In genomic region chr16:47692103-47692502, GRCm38 (mm10) we compare ENCODE assay signal across 22 mouse cellular contexts.
DNase-seq lines count a peak whose midpoint lies in the region; ATAC-seq lines count a peak whose summit lies in the region.
"Had no signal": no experiment of that assay in that cellular context is flagged by ENCODE, and none has a peak within 500 bp of the region (broad histone marks: within the 10 kb centered on the region; RNA-seq: fewer than 3 reads in every experiment).

No protein-coding gene starts in this region.

- no peak overlapping the region for H3K27ac ChIP-seq in midbrain, embryonic 11.5 days (ENCODE audit: low read depth, low read length)
- H3K27ac ChIP-seq in midbrain, embryonic 13.5 days: no peak overlapping the region
- H3K27ac ChIP-seq in midbrain, embryonic 12.5 days (replicated peaks): no peak overlapping the region
- no peak overlapping the region for H3K27ac ChIP-seq in midbrain, embryonic 16.5 days (ENCODE audit: low read length)

- H3K4me2 ChIP-seq in midbrain, embryonic 11.5 days: no peak overlapping the region
- no peak overlapping the region for H3K4me2 ChIP-seq in midbrain, embryonic 13.5 days (replicated peaks)
- no peak overlapping the region for H3K4me2 ChIP-seq in midbrain, embryonic 12.5 days (replicated peaks)
- no peak overlapping the region for H3K4me2 ChIP-seq in midbrain, embryonic 16.5 days (ENCODE audit: low read length)

- no peaks in the 10 kb centered on the region for H3K4me1 ChIP-seq in midbrain, embryonic 11.5 days (ENCODE audit: control insufficient read depth, insufficient read depth, low read length)
- no peaks in the 10 kb centered on the region for H3K4me1 ChIP-seq in midbrain, embryonic 13.5 days (replicated peaks)
- H3K4me1 ChIP-seq in midbrain, embryonic 12.5 days: no peaks in the 10 kb centered on the region
- no peaks in the 10 kb centered on the region for H3K4me1 ChIP-seq in midbrain, embryonic 16.5 days (ENCODE audit: control insufficient read depth, insufficient read depth, low read length)

- peak; percentile 51; the same call in 1 of the 2 replicates for ATAC-seq in midbrain, embryonic 11.5 days (ENCODE audit: low FRiP score)
- no peak for ATAC-seq in midbrain, embryonic 13.5 days
- ATAC-seq in midbrain, embryonic 12.5 days (ENCODE audit: low FRiP score, low read depth): peak; percentile 53
- no peak for ATAC-seq in midbrain, embryonic 16.5 days
- ATAC-seq: activated CD4-positive, CD25-positive, alpha-beta regulatory T cell, adult 4 months; CD4-positive, CD25-positive, alpha-beta regulatory T cell, adult 4 months; Patski had no signal

- H3K27me3 ChIP-seq in midbrain, embryonic 11.5 days (ENCODE audit: control insufficient read depth, insufficient read depth, low read length): no peaks in the 10 kb centered on the region
- no peaks in the 10 kb centered on the region for H3K27me3 ChIP-seq in midbrain, embryonic 13.5 days
- H3K27me3 ChIP-seq in midbrain, embryonic 12.5 days: no peaks in the 10 kb centered on the region
- H3K27me3 ChIP-seq in midbrain, embryonic 16.5 days (ENCODE audit: control insufficient read depth, insufficient read depth, low read depth, low read length): no peaks in the 10 kb centered on the region
- H3K27me3 ChIP-seq: CH12.LX, Patski had no signal

- no peaks in the 10 kb centered on the region for H3K36me3 ChIP-seq in midbrain, embryonic 11.5 days (ENCODE audit: control insufficient read depth, insufficient read depth, low read length)
- no peaks in the 10 kb centered on the region for H3K36me3 ChIP-seq in midbrain, embryonic 13.5 days
- no peaks in the 10 kb centered on the region for H3K36me3 ChIP-seq in midbrain, embryonic 12.5 days
- no peaks in the 10 kb centered on the region for H3K36me3 ChIP-seq in midbrain, embryonic 16.5 days (ENCODE audit: control insufficient read depth, insufficient read depth, low read length)
- H3K36me3 ChIP-seq: G1E had no signal

- no peak overlapping the region for H3K4me3 ChIP-seq in midbrain, embryonic 11.5 days (ENCODE audit: low read depth, low read length)
- H3K4me3 ChIP-seq in midbrain, embryonic 13.5 days (replicated peaks): no peak overlapping the region
- no peak overlapping the region for H3K4me3 ChIP-seq in midbrain, embryonic 12.5 days
- no peak overlapping the region for H3K4me3 ChIP-seq in midbrain, embryonic 16.5 days (ENCODE audit: low read depth, low read length)

- no peaks in the 10 kb centered on the region for H3K9me3 ChIP-seq in midbrain, embryonic 11.5 days (ENCODE audit: control insufficient read depth, low read length)
- no peaks in the 10 kb centered on the region for H3K9me3 ChIP-seq in midbrain, embryonic 13.5 days
- H3K9me3 ChIP-seq in midbrain, embryonic 12.5 days: no peaks in the 10 kb centered on the region
- no peaks in the 10 kb centered on the region for H3K9me3 ChIP-seq in midbrain, embryonic 16.5 days (replicated peaks; ENCODE audit: control insufficient read depth, low read length, poor library complexity, severe bottlenecking)
- H3K9me3 ChIP-seq: G1E had no signal

- no peak for DNase-seq in midbrain, embryonic 11.5 days (ENCODE audit: low spot score, missing footprints)
- peak; percentile 0 for DNase-seq in 416B (ENCODE audit: low read depth)
- DNase-seq in ovary, postnatal 10 days (ENCODE audit: low spot score): no peak
- DNase-seq: adrenal gland, adult 2 months; adrenal gland, adult 8-10 months; adrenal gland, postnatal 10 days; adrenal gland, postnatal 14 days; adrenal gland, postnatal 25 days; adrenal gland, postnatal 36 days; B cell, adult 2 months; cerebellum, adult 11 months; cerebellum, adult 11-12 months; cerebellum, adult 18-20 months; cerebellum, adult 2 months had no signal

- no peak overlapping the region for H3K9ac ChIP-seq in midbrain, embryonic 11.5 days (ENCODE audit: low read length)
- no peak overlapping the region for H3K9ac ChIP-seq in midbrain, embryonic 13.5 days (replicated peaks)
- H3K9ac ChIP-seq in midbrain, embryonic 12.5 days (replicated peaks): no peak overlapping the region
- H3K9ac ChIP-seq in midbrain, embryonic 16.5 days (ENCODE audit: low read depth, low read length): no peak overlapping the region

Comparison
In these comparisons a context has a peak if more than half of its experiments do, and no peak if none do; other contexts are left out.
1. ATAC-seq: peak in midbrain, embryonic 11.5 days (single experiment) and midbrain, embryonic 12.5 days (single experiment); none in midbrain, embryonic 13.5 days (single experiment) and midbrain, embryonic 16.5 days (single experiment).